Mouse (Mus musculus): ENCODE data around the gene Nckap5. TPM values are rescaled to one million over a fixed set of nuclear protein-coding genes. Genes with fewer than 3 reads are reported as not detected.

Nckap5 gene
- polyA plus RNA-seq (2014; fragmentation: Illumina TruSeq; extraction: RNeasy Lipid Tissue Mini Kit (QIAGEN cat#74804); ENCODE audit: insufficient read depth, low read depth, low replicate concordance) = 18.2 TPM

DNA sequence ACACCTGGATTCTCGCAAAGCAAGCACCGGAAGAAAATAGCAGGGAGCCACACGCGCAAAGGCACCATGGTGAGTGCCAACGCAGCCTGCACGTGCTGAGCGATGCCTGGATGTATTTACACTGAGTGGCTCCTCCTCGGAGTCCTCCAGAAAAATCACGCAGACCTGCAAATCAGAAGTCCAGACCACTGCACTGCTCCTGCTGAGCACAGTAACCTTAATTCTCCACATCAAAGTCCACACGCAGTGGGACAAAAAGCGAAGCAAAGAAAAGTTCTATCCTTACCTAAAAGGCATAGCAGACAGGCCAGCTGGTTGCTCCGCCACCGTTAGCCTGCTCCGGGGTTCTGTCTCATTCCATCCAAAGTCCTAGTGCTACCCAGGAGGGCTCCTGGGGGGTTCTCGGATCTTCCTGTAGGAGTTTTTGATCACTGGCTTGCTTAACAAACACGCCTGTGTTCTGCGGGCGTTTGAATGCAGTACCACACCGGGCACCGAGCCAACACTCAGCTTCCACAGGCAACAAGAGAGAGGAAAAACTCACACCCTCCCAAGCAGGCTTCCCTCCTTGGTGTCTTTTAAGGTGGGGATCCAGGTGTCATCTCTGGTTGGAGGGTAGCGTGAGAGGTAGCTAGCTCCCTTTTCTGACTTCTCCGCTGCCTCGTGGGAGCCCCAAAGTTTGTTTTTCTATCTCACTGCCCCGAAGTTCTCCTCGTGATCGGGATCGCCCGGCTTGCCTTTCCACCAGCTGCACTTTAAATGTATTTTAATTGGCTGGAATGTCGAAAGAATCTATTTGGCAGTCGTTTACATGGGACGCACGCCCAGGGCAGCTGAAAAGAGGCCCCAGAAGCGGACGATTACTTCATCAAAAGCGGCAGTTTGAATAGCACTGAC lies at the start of gene Nckap5:
Gene Nckap5 (minus strand): TSS at position 769 of the 897 bp plus-strand sequence.

DNA sequence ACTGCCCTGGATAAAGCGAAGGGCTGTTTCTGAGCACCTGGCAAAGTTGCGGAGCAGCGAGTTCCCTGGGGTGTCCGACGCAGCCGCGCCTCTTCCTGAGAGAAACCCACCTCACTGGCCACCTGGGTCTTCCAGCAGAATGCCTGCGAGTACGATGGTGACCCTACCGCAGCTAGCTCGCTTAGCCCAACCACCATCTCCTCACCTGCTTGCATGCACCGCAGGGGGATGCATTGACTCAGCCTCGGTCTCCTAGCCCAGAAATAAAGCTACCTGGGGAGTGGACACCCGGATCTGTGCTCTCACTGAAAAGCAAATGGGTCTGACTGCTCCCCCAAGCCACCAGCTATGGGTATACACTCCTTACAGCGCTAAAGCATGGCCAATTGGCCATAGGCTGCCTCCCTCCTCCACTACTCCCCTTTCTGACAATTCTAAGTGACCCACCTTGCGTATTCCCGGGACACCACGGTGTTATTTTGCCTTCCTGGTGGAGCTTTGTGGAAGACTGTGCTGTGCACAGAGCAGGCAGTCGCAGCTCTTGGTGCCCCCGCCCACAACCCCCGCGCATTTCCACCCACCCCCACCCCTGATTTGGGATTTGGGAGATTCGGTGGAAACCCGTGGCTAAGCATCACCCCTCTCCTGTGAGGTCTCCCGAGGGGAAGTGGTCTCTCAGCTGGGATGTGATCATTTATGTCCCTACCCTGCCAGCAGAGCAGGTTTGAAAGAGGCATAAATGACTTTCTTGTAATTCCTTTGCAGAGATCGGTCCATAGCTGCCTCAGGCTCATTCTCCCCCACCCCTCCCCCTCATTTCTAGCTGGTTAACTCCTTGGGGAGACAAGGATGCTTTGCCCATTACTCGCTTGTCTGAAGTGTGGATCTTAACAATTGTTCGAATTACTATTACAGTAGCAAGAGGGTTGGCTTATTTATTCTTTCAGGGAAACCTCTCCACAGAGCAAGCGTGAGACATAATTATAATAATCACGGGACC lies 917.7 kb downstream of the Nckap5 start, which contains the start of gene Lypd1:
Gene Lypd1 (minus strand): TSS at position 501 of the 1,000 bp plus-strand sequence.

